Mouse (Mus musculus): ENCODE measurements around the gene Tnrc6c.

- TF ChIP-seq POLR2A (IDR thresholded peaks at IDR 0.05; ENCODE audit: insufficient read depth, low read depth, low read length) (no peak), CTCF (IDR thresholded peaks at IDR 0.05) (no peak)
Measured at GRCm38 (mm10) chr11:117626557-117626956, 27.5 kb upstream of the Tnrc6c start.

Measured in heart, adult 2 months (tissue).